Mouse (Mus musculus): Measurements from ENCODE around the gene Eif3i. TPM values are rescaled to one million over a fixed set of nuclear protein-coding genes. Genes with fewer than 3 reads are reported as not detected.

Gene Eif3i
- total and polyA plus RNA-seq, 3 experiments = 446 to 753 (median 667) TPM

DNA sequence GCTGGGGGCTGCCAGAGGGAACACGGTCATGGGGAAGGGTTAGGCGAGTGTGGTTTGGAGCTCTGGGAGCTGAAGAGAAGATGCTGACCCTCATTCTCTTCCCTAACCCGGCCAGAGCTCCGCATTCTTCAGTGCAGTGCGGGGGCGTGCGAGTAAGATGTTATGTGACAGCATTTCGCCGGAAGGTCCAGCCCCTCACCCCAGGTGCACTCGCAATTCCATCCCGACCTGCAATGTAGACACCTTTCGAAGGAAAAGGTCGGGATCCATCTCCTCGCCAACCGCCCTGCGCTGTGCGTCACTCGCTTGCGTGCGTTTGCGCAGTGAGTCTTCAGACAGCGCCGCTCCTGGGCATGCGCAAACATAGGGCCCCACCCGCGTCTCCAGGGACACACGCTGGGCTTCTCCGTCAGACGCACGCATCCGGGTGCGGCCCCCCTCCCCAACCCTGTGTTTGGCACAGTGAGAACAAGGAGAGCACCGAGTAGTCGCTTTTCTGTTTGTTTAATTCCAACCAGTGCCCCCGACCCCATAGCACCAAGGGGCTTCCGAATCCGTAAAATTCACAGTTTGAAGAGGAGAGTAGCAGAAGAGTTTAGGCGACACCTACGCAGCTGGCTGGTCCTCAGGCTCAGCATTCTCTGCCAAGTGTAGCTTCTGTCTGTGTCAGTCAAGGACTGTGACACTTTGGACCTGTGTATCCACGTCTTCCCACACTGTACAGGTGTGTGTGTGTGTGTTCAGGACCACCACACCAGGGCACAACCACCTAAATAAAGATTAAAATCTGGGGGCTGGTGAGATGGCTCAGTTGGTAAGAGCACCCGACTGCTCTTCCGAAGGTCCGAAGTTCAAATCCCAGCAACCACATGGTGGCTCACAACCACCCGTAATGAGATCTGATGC lies 18.6 kb upstream of the Eif3i start, which contains the start of gene Iqcc:
Gene Iqcc (minus strand): TSS at position 314 of the 906 bp plus-strand sequence.
- no peaks in the 10 kb centered on the region for H3K27me3 ChIP-seq (replicated peaks)
- no peaks in the 10 kb centered on the region for H3K9me3 ChIP-seq (replicated peaks; ENCODE audit: low read length)
- peaks cover 20 to 47% of the 10 kb centered on the region in 2 experiments for H3K36me3 ChIP-seq (replicated peaks in 1 of 2; ENCODE audit: control insufficient read depth in 1 of 2, insufficient read depth in 1 of 2, low read length in 1 of 2)
- TF ChIP-seq HCFC1 (IDR thresholded peaks at IDR 0.05; ENCODE audit: low read depth, low read length) (peak; percentile 72), E2F4 (IDR thresholded peaks at IDR 0.05; ENCODE audit: insufficient replicate concordance, low read depth, low read length) (no peak), CHD2 (IDR thresholded peaks at IDR 0.05; ENCODE audit: low read length) (peak; percentile 53; the same call in 1 of the 2 replicates), GABPA (IDR thresholded peaks at IDR 0.05; ENCODE audit: insufficient replicate concordance, low read depth, low read length) (no peak), MAZ (IDR thresholded peaks at IDR 0.05; ENCODE audit: low read depth, low read length) (0 out of 2 replicates have a peak, but pooled peaks have one; percentile 57), ZNF384 (IDR thresholded peaks at IDR 0.05; ENCODE audit: low read depth, low read length) (no peak), ZKSCAN1 (IDR thresholded peaks at IDR 0.05; ENCODE audit: borderline replicate concordance, low read depth, low read length) (peak; percentile 87), ELF1 (IDR thresholded peaks at IDR 0.05; ENCODE audit: low read depth, low read length) (peak; percentile 72), CTCF (conservative IDR thresholded peaks at IDR 0.05 in 1 of 2, IDR thresholded peaks at IDR 0.05 in 1 of 2; ENCODE audit: low read depth in 2 of 2, low read length in 2 of 2) (peak in 1 of 2 experiments; percentile 13; a peak in 1 of 4 replicates), TCF12 (IDR thresholded peaks at IDR 0.05; ENCODE audit: low read depth, low read length) (peak; percentile 58; the same call in 1 of the 2 replicates), TBP (conservative IDR thresholded peaks at IDR 0.05; ENCODE audit: low read depth, low read length) (0 out of 2 replicates have a peak, but pooled peaks have one; percentile 51), RCOR1 (conservative IDR thresholded peaks at IDR 0.05; ENCODE audit: low read depth, low read length) (0 out of 2 replicates have a peak, but pooled peaks have one; percentile 38), PAX5 (IDR thresholded peaks at IDR 0.05; ENCODE audit: low read length) (no peak), NRF1 (IDR thresholded peaks at IDR 0.05; ENCODE audit: low read depth, low read length) (peak; percentile 100), CHD1 (IDR thresholded peaks at IDR 0.05; ENCODE audit: low read depth, low read length) (no peak), POLR2A (IDR thresholded peaks at IDR 0.05; ENCODE audit: low read depth, low read length) (peak; percentile 92), MAFK (IDR thresholded peaks at IDR 0.05; ENCODE audit: insufficient replicate concordance, low read length) (no peak), USF2 (conservative IDR thresholded peaks at IDR 0.05; ENCODE audit: low read depth, low read length) (no peak), ETS1 (conservative IDR thresholded peaks at IDR 0.05; ENCODE audit: low read depth, low read length) (no peak), KAT2A (IDR thresholded peaks at IDR 0.05; ENCODE audit: insufficient replicate concordance, low read length) (0 out of 2 replicates have a peak, but pooled peaks have one; percentile 14), EP300 (IDR thresholded peaks at IDR 0.05; ENCODE audit: low read length) (no peak), UBTF (IDR thresholded peaks at IDR 0.05; ENCODE audit: low read depth, low read length) (no peak), ZMIZ1 (IDR thresholded peaks at IDR 0.05; ENCODE audit: low read depth, low read length) (peak; percentile 84), IRF4 (IDR thresholded peaks at IDR 0.05; ENCODE audit: low read depth, low read length) (no peak), NELFE (IDR thresholded peaks at IDR 0.05; ENCODE audit: low read depth, low read length) (peak; percentile 97), MYC (IDR thresholded peaks at IDR 0.05; ENCODE audit: low read depth, low read length) (peak; percentile 60; the same call in 1 of the 2 replicates), BHLHE40 (IDR thresholded peaks at IDR 0.05; ENCODE audit: low read depth, low read length) (no peak), SIN3A (IDR thresholded peaks at IDR 0.05; ENCODE audit: low read length) (peak; percentile 72), POLR2AphosphoS2 (IDR thresholded peaks at IDR 0.05; ENCODE audit: low read depth, low read length) (peak; percentile 95), SMC3 (IDR thresholded peaks at IDR 0.05; ENCODE audit: low read depth, low read length) (no peak), MXI1 (IDR thresholded peaks at IDR 0.05; ENCODE audit: low read depth, low read length) (peak; percentile 28; the same call in 1 of the 2 replicates), RAD21 (IDR thresholded peaks at IDR 0.05; ENCODE audit: low read depth, low read length) (no peak), MAX (IDR thresholded peaks at IDR 0.05; ENCODE audit: low read length) (peak; percentile 29; the same call in 1 of the 2 replicates), USF1 (IDR thresholded peaks at IDR 0.05; ENCODE audit: low read depth, low read length) (no peak)
- peak within 1 kb of the TSS; percentile 93 for H3K9ac ChIP-seq (ENCODE audit: insufficient read depth, low read depth)
- H3K27ac ChIP-seq (ENCODE audit: insufficient read depth, low read depth) = peak within 1 kb of the TSS; percentile 84
- peaks cover 7 to 52% of the 10 kb centered on the region in 2 experiments for H3K4me1 ChIP-seq (ENCODE audit: control insufficient read depth in 1 of 2, insufficient read depth in 2 of 2)
- in situ Hi-C loops (cut with MboI; ENCODE audit: low pct_ligation_motif_present, low pct_unique_long_range_greater_than_20kb, low sequenced_read_pairs) = loop anchor here (25.0 kb wide), 1 partner anchor 257 kb away; no protein-coding TSS in a partner anchor
- H3K4me2 ChIP-seq (ENCODE audit: insufficient read depth, low read depth, poor library complexity, severe bottlenecking) = peak within 1 kb of the TSS; percentile 45
- dilution Hi-C loops (cut with MboI; ENCODE audit: extremely low pct_ligation_motif_present, extremely low pct_unique_long_range_greater_than_20kb, low sequenced_read_pairs) = no loop called here
- no peaks in the 10 kb centered on the region for H3K79me2 ChIP-seq (replicated peaks; ENCODE audit: control insufficient read depth, extremely low read depth, insufficient read depth, poor library complexity, severe bottlenecking)
- DNase-seq (ENCODE audit: extremely low read depth) = peak; percentile 94
- peak within 1 kb of the TSS; percentile 74 to 76 (median 75) for H3K4me3 ChIP-seq (replicated peaks in 1 of 3; ENCODE audit: low read depth in 2 of 3, low read length in 2 of 3, poor library complexity in 1 of 3)

Data from CH12.LX (cell line).